Mouse (Mus musculus): ENCODE measurements around the gene Kif1b.

The Kif1b gene

GRCm38 (mm10) chr4:149307596-149308490 lies at the start of gene Kif1b:
Kif1b (minus strand) TSS chr4:149307693.
- peak; percentile 97 for DNase-seq (ENCODE audit: low read depth, low spot score)

- DNase-seq (ENCODE audit: low read depth, low spot score) = no peak
Measured at GRCm38 (mm10) chr4:149354671-149355070, 47.2 kb upstream of the Kif1b start.

- no peak for DNase-seq (ENCODE audit: low read depth, low spot score)
Measured at GRCm38 (mm10) chr4:149351596-149352150, 44.2 kb upstream of the Kif1b start.

- peak; percentile 37 for DNase-seq (ENCODE audit: low read depth, low spot score)
Measured at GRCm38 (mm10) chr4:149348963-149349362, 41.5 kb upstream of the Kif1b start.

- DNase-seq (ENCODE audit: low read depth, low spot score) = no peak
Measured at GRCm38 (mm10) chr4:149345873-149346272, 38.4 kb upstream of the Kif1b start.

GRCm38 (mm10) chr4:149344311-149344710 lies 36.8 kb upstream of the Kif1b start:
- no peak for DNase-seq (ENCODE audit: low read depth, low spot score)

GRCm38 (mm10) chr4:149340680-149341079 lies 33.2 kb upstream of the Kif1b start:
- DNase-seq (ENCODE audit: low read depth, low spot score) = no peak

GRCm38 (mm10) chr4:149339426-149340214 lies 32.1 kb upstream of the Kif1b start:
- DNase-seq (ENCODE audit: low read depth, low spot score) = no peak

- DNase-seq (ENCODE audit: low read depth, low spot score) = no peak
Measured at GRCm38 (mm10) chr4:149338137-149338536, 30.6 kb upstream of the Kif1b start.

- no peak for DNase-seq (ENCODE audit: low read depth, low spot score)
Measured at GRCm38 (mm10) chr4:149337353-149337752, 29.9 kb upstream of the Kif1b start.

- no peak for DNase-seq (ENCODE audit: low read depth, low spot score)
Measured at GRCm38 (mm10) chr4:149336302-149336701, 28.8 kb upstream of the Kif1b start.

GRCm38 (mm10) chr4:149334881-149335280 lies 27.4 kb upstream of the Kif1b start:
- DNase-seq (ENCODE audit: low read depth, low spot score) = no peak

GRCm38 (mm10) chr4:149332726-149333125 lies 25.2 kb upstream of the Kif1b start:
- no peak for DNase-seq (ENCODE audit: low read depth, low spot score)

- DNase-seq (ENCODE audit: low read depth, low spot score) = no peak
Measured at GRCm38 (mm10) chr4:149330495-149330894, 23.0 kb upstream of the Kif1b start.

GRCm38 (mm10) chr4:149328735-149329134 lies 21.2 kb upstream of the Kif1b start:
- DNase-seq (ENCODE audit: low read depth, low spot score) = no peak

GRCm38 (mm10) chr4:149327281-149327680 lies 19.8 kb upstream of the Kif1b start:
- DNase-seq (ENCODE audit: low read depth, low spot score) = no peak

GRCm38 (mm10) chr4:149325411-149326162 lies 18.1 kb upstream of the Kif1b start:
- no peak for DNase-seq (ENCODE audit: low read depth, low spot score)

- peak; percentile 89 for DNase-seq (ENCODE audit: low read depth, low spot score)
Measured at GRCm38 (mm10) chr4:149323730-149324129, 16.2 kb upstream of the Kif1b start.

- no peak for DNase-seq (ENCODE audit: low read depth, low spot score)
Measured at GRCm38 (mm10) chr4:149322718-149323117, 15.2 kb upstream of the Kif1b start.

GRCm38 (mm10) chr4:149322286-149322685 lies 14.8 kb upstream of the Kif1b start:
- DNase-seq (ENCODE audit: low read depth, low spot score) = no peak

GRCm38 (mm10) chr4:149319088-149319487 lies 11.6 kb upstream of the Kif1b start:
- DNase-seq (ENCODE audit: low read depth, low spot score) = no peak

- no peak for DNase-seq (ENCODE audit: low read depth, low spot score)
Measured at GRCm38 (mm10) chr4:149317387-149317786, 9.9 kb upstream of the Kif1b start.
